Mouse (Mus musculus) layer of hippocampus, adult 8-10 months (tissue): ENCODE measurements around the gene Pi16. TPM values are rescaled to one million over a fixed set of nuclear protein-coding genes. Genes with fewer than 3 reads are reported as not detected.

Experiments
- DNase-seq, 2 experiments: peaks; one replicate each; pipeline ENCODE4 v3.0.0; 2022; ENCODE audit warnings: low spot score in 2 of 2
- total RNA-seq, 4 experiments: library from RNA; stranded (reverse); gene quantifications; 2 replicates each; pipeline ENCODE4 v1.2.4; 2022

Gene Pi16
- total RNA-seq, 4 experiments from 2014 or later: 0.83 to 1.3 (median 1.1) TPM

DNA sequence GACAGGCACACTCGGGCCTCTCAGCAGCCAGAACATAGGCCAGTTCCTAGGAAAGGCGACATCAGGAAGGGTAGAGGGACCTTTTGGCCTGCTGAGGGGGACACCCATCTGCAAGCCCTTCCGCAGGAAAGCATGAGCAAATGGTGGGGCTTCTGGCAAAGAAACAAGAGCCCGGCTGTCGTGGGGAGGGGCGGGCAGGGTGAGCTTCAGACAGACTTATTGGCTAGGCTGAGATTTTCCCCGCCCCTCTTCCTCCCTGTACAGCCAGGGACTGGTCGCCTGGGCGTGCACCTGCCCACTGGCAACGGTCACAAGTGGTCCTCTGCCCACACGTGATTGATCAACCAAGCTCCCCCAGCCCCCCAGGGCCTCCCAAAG is 39.0 kb downstream of the Pi16 start:
- peak in 1 of 2 experiments; percentile 55 for DNase-seq

DNA sequence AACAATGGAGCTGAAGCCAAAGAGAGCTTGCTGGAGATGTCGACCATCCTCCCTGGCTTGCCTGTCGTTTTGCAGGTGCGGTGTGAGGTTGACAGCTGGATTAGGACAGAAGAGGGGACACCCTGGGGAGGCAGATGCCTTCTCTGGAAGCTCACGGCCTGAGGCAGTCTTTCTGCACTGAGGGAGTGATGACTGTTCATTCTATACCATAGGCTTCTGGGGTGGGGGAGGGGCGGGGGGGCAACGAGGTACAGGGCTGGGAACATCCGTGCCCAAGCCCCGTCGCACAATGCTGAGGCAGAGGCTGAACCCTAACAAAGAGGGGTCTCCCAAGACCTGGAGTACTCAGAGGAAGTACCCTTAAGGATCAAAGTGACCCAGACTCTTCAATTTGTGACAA is 39.4 kb downstream of the Pi16 start:
- DNase-seq: no peak

DNA sequence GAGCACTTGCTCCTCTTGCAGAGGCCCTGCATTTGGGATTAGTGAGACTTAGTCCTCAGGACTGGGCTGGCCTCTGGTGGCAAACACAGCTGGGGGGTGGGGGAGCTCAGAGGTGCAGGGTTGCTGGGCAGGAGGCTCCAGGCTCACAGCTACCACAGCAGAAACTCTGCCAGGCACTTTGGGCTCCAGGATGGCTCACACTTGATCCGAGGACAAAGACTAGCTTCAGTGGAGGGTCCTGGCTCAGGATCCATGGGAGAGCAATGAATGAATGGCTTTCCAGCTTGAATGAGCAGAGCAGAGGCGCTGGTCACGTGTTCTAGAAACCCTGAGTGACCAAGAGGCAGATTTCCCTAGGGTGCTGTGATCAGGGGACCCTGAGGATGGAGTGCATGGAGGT is 41.4 kb downstream of the Pi16 start:
- DNase-seq: no peak

DNA sequence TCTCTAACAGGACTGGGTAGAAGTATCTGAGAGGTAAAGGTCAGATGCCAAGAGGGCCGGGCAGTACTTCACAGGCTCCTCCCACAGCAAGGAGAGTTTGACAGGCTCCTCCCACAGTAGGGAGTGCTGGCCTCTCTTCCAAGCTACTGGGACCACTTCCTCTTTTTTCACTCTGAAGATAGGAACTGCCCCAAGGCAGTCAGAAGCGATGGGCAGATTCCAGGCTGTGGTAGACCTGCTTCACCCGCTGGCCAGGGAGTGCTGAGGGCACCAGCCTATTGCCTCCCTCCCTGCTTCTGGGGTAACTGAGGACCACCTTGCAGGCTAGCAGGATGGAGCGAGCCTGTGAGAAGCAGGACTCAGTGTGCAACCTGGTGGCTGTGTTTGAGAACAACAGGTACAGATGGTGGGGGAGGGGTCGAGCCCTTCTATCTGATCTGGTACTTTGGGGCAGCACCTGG is 43.3 kb downstream of the Pi16 start, which contains the start of gene Fgd2:
TSS of gene Fgd2 (plus strand) at position 154 of the 461 bp plus-strand sequence.
- DNase-seq: no peak

DNA sequence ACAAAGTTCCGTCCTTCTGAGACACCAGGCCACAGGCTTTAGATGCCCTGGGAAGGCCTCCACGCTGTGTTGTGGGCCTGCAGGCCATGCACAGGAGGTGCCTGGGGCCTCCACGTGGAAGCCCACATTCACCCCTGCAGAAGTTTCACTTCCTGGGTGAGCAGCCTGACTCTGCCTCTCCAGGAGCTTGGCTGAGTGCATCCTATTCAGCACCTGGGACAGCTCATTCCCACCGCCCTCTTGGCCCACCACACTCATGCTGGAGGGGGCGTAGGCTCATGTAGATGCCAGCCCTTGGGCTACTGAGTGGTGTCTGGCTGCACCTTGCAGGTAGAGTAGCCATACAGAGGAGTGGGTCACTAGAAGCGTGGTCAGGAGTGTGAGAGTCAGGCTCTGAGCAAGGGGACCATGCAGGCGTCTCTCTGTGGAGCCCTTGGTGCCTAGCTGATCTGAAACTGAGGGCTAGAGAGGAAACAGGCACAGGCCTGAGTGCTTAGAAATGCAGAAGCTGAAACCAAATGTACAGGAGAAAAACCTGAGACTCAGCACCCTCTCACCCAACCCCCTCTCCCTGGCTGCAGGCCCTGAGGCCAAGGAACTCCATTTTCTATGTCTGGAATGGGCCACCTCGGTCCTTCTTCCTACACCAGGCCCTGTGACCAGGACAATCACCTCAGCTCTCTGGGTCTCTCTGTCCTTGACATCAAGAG is 44.7 kb downstream of the Pi16 start:
- no peak for DNase-seq

DNA sequence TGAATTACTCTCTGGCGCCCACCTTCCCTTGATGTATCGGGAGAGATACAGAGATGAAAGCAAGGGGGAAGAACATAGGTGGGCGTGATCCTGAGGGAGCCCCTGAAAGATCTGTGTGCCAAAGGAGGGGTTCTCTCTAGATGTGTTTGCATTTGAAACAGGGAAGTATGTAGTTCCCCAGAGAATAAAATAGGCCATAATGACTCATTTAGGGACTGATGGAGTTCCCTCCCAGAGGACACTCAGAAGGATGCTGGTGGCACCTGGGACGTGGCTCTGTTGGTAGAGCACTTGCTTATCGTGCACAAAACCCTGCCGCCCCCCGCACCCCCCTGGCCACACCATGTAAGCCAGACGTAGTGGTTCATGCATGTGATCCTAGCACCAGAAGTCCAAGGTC is 45.6 kb downstream of the Pi16 start:
- DNase-seq: no peak

DNA sequence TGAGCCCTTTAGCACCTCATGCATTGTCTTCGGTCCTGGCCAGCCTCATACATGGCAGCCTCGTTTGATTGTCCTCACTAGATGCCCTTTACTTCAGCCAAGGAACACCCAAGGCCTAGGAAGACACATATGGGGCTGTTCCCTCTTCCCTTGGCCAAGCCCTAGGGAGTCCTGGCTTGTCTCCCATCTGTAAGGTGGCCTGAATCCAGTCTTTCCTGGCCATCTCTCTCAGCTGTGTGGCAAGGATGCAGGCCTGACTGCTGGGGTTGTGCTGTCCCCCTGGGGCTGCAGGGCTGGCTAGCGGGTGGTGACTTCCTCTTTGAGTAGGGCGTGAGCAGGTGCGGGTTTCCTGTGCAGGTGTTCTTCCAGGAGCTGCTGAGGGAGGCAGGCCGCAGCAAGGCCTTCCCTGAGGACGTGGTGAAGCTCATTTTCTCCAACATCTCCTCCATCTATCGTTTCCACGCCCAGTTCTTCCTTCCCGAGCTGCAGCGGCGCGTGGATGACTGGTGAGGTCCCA is 47.7 kb downstream of the Pi16 start:
- no peak for DNase-seq

DNA sequence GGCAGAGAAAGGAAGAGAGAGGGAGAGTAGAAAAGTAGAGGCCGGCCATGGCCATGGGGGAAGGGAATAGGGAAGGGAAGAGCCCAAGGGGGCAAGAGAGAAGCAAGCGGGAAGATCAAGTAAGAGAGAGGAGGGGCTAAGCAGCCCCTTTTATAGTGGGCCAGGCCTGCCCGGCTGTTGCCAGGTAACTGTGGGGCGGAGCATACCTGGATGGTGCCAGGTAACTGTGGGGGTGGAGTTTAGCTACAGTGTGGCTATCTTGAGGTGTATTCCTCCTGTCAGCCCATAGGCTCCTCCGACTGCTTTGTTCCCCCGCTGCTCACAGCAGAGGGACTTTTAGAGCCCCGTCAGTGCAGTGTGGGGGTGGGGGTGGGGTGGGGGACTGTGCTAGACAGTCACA is 51.2 kb downstream of the Pi16 start:
- no peak for DNase-seq

DNA sequence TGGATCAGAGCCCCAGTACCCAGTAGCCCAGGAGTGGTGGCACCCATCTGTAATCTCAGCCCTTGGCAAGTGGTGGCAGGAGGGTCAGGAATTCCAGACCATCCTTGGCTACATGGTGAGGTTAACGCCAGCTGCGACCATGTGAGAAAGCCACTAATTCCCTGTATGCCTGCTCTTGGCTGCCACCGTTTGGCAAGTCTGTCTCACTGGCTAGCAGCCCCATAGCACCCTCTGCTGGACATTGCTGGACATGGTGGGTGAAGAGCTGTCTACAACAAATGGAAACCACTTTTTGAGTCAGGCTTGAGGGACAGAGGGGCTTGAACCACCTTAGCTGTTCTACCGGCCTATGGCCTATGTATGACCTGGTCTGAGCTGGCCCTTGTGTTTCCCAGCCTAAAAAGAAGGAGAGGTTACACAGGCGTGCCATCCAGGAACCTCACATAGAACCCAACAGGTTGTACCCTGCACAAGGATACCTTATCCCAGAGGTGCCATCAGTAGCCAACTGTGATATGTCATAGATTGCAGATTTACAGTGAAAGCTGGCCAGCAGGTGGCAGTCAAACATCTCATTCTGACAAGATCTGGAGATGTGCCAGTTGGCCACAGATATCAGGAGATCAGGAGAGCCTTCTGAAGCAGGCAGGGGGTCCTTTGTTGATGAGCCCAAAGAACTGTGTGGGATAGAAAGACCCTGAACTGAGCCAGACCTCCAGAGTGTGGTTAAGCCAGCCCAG is 53.7 kb downstream of the Pi16 start:
- DNase-seq: peak; percentile 87 to 95

DNA sequence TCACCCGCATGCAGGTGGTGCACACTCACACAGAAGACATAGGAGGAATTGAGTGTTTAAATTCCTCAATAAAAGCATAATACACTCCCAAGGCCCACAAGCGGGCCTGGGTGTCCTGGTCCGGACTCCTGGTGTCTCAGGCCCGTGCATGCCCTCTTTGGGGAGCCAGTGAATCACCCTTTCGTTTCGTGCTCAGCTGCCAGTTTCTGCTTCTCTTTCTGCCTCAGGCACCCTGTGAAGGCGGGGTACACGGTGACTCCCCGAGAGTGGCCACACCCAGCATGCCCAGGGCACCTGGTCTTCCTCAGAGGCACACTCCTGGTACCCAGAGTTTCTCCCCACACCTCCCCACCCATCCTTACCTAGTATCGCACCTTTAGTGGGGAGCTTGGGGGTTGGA is 58.4 kb downstream of the Pi16 start:
- DNase-seq: no peak

DNA sequence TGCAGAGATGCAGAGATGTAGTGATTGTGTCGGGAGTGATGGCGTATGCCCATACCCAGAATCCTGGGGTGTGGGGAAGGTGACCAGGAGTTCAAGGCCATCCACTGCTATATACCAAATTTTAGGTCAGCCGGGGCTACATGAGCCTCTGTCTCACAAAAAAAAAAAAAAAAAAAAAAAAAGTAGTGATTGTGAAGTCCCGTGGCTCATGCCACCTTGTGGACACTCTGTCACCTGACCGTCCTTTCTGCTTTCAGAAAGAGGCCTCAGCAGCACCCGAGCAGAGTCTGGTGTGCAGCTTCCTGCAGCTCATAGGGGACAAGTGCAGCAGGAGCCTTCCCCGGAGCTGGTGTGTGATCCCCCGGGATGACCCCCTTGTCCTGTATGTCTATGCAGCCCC is 60.6 kb downstream of the Pi16 start:
- DNase-seq: no peak

Other genes with a start within 250 kb of the Pi16 start
- 10 to 100 TPM in 1 of 4 experiments, 1 to 10 TPM in 3; 7.0 to 12.5 (median 8.8) TPM for gene Cdkn1a, start 226.7 kb upstream of the Pi16 start, total RNA-seq
- under 1 TPM in 2 of 4 experiments, not detected in 2; 0.16 to 0.30 TPM for gene Rab44, start 203.5 kb upstream of the Pi16 start, total RNA-seq
- 10 to 100 TPM; 26.5 to 35.8 (median 29.7) TPM for gene Cpne5, start 79.5 kb upstream of the Pi16 start, total RNA-seq
- 10 to 100 TPM; 16.1 to 18.5 (median 16.4) TPM for gene Ppil1, start 53.5 kb upstream of the Pi16 start, total RNA-seq
- gene BC004004, start 48.9 kb upstream of the Pi16 start, total RNA-seq: 100 to 1,000 TPM in 1 of 4 experiments, 10 to 100 TPM in 3; 85.3 to 108 (median 90.5) TPM
- 100 to 1,000 TPM; 562 to 622 (median 577) TPM for gene Mtch1, start 30.3 kb downstream of the Pi16 start, total RNA-seq
- 10 to 100 TPM in 2 of 4 experiments, 1 to 10 TPM in 2; 5.5 to 13.8 (median 10.3) TPM for gene Fgd2, start 43.2 kb downstream of the Pi16 start, total RNA-seq
- gene Pim1, start 173.1 kb downstream of the Pi16 start, total RNA-seq: 1 to 10 TPM; 2.6 to 3.8 (median 3.4) TPM
- gene Gm17657, start 232.0 kb downstream of the Pi16 start, total RNA-seq: not detected
- gene Tbc1d22b, start 232.1 kb downstream of the Pi16 start, total RNA-seq: 10 to 100 TPM; 37.0 to 41.9 (median 37.9) TPM
- not detected for gene Tmem217, start 234.7 kb downstream of the Pi16 start, total RNA-seq